Mouse (Mus musculus) stomach, embryonic 14.5 days (tissue): ENCODE measurements around the gene Hoxd4. TPM values are rescaled to one million over a fixed set of nuclear protein-coding genes. Genes with fewer than 3 reads are reported as not detected.

Source experiments
- ATAC-seq: fragments of 200-750 bp; cut with Nextera tagmentation; 2 replicates; pipeline ENCODE4 v1.8.0; 2017; ENCODE audit warnings: low read depth, moderate TSS enrichment; ENCODE audit not compliant: insufficient number of reproducible peaks, insufficient read depth, low FRiP score
- H3K27ac ChIP-seq: fragments of 300-500 bp; sonication (generic); 2 replicates; pipeline ENCODE4 v1.5.1; 2014; ENCODE audit warnings: mild to moderate bottlenecking, low read length, moderate library complexity, mixed read lengths
- H3K27me3 ChIP-seq: fragments of 300-500 bp; sonication (generic); 2 replicates; pipeline ENCODE4 v1.6.1; 2014; ENCODE audit warnings: low read length, control low read depth, mixed read lengths; ENCODE audit not compliant: control insufficient read depth, insufficient read depth
- H3K36me3 ChIP-seq: fragments of 300-500 bp; sonication (generic); 2 replicates; pipeline ENCODE4 v1.6.1; 2014; ENCODE audit warnings: mild to moderate bottlenecking, control low read depth, low read length, moderate library complexity, mixed read lengths; ENCODE audit not compliant: control insufficient read depth, insufficient read depth
- H3K4me1 ChIP-seq: fragments of 300-500 bp; sonication (generic); 2 replicates; pipeline ENCODE4 v1.6.1; 2014; ENCODE audit warnings: low read length, control low read depth, mixed read lengths; ENCODE audit not compliant: control insufficient read depth, insufficient read depth
- H3K4me2 ChIP-seq: fragments of 300-500 bp; sonication (generic); replicated peaks from 2 replicates; pipeline ENCODE4 v1.6.1; 2014; ENCODE audit warnings: low read depth, low read length, control low read depth
- H3K4me3 ChIP-seq: fragments of 300-500 bp; sonication (generic); 2 replicates; pipeline ENCODE4 v1.5.1; 2014; ENCODE audit warnings: low read depth, low read length, control low read depth
- H3K9ac ChIP-seq: fragments of 300-500 bp; sonication (generic); replicated peaks from 2 replicates; pipeline ENCODE4 v1.6.1; 2014; ENCODE audit warnings: low read depth, mild to moderate bottlenecking, control low read depth, low read length, moderate library complexity, mixed read lengths
- H3K9me3 ChIP-seq: fragments of 300-500 bp; sonication (generic); 2 replicates; pipeline ENCODE4 v1.6.1; 2016; ENCODE audit warnings: low read depth, low read length, control low read depth; ENCODE audit not compliant: control insufficient read depth
- WGBS: fragments of 180-500 bp; shearing (Covaris S2); extraction: QIAGEN DNeasy Blood & Tissue Kit; methylation state at CpG from one replicate; pipeline ENCODE4 v1.1.7; 2014; 5-methylcytosine and 5-hydroxymethylcytosine counted together
- polyA plus RNA-seq: library from polyadenylated mRNA; unstranded; fragments of >200 nt; fragmentation: Nextera tagmentation; extraction: Ambion mirVana; gene quantifications from 2 replicates; pipeline ENCODE4 v1.2.1, GENCODE M21; 2014

Hoxd4 gene
- polyA plus RNA-seq, 1 experiment from 2014 or later: 0.81 TPM

- no peaks in the 10 kb centered on the region for H3K9me3 ChIP-seq
- H3K27me3 ChIP-seq: peaks cover 85% of the 10 kb centered on the region
- H3K27ac ChIP-seq: no peak overlapping the region
- no peaks in the 10 kb centered on the region for H3K36me3 ChIP-seq
- no peak for ATAC-seq
- no peak overlapping the region for H3K4me3 ChIP-seq
- no peak overlapping the region for H3K4me2 ChIP-seq
- H3K4me1 ChIP-seq: no peaks in the 10 kb centered on the region
- no peak overlapping the region for H3K9ac ChIP-seq
These were observed 30.2 kb downstream of the Hoxd4 start for GRCm38 (mm10) chr2:74741979-74742277.

- no peaks in the 10 kb centered on the region for H3K4me1 ChIP-seq
- H3K9ac ChIP-seq: no peak overlapping the region
- peak overlapping the region; percentile 28; the same call in 1 of the 2 replicates for H3K27ac ChIP-seq
- 10% methylated on average over 6 of the region's 6 CpGs for WGBS
- H3K4me2 ChIP-seq: no peak overlapping the region
- ATAC-seq: no peak
- H3K27me3 ChIP-seq: peaks cover 83% of the 10 kb centered on the region
- no peak overlapping the region for H3K4me3 ChIP-seq
- H3K36me3 ChIP-seq: no peaks in the 10 kb centered on the region
- no peaks in the 10 kb centered on the region for H3K9me3 ChIP-seq
These were observed 34.0 kb downstream of the Hoxd4 start for GRCm38 (mm10) chr2:74745540-74746297.

- Histone ChIP-seq H3K9me3 (no peaks in the 10 kb centered on the region), H3K4me2 (peak overlapping the region; percentile 23), H3K27ac (no peak overlapping the region; the same call in 1 of the 2 replicates), H3K27me3 (peaks cover 84% of the 10 kb centered on the region), H3K4me1 (no peaks in the 10 kb centered on the region), H3K36me3 (no peaks in the 10 kb centered on the region), H3K9ac (peak overlapping the region; percentile 18; the same call in 1 of the 2 replicates), H3K4me3 (peak overlapping the region; percentile 19)
- no peak for ATAC-seq
- 3% methylated on average over 58 of the region's 58 CpGs for whole genome bisulfite sequencing
These were observed 34.7 kb downstream of the Hoxd4 start for GRCm38 (mm10) chr2:74746298-74746921.

GRCm38 (mm10) chr2:74747006-74747405, 35.3 kb downstream of the Hoxd4 start:
- H3K4me1 ChIP-seq: no peaks in the 10 kb centered on the region
- peaks cover 84% of the 10 kb centered on the region for H3K27me3 ChIP-seq
- H3K9me3 ChIP-seq: no peaks in the 10 kb centered on the region
- WGBS: 6% methylated on average over 24 of the region's 24 CpGs
- H3K9ac ChIP-seq: peak overlapping the region; percentile 18; the same call in 1 of the 2 replicates
- 0 out of 2 replicates have a peak overlapping the region, but pooled peaks have one; percentile 23 for H3K4me2 ChIP-seq
- no peaks in the 10 kb centered on the region for H3K36me3 ChIP-seq
- ATAC-seq: no peak
- H3K27ac ChIP-seq: no peak overlapping the region; the same call in 1 of the 2 replicates
- H3K4me3 ChIP-seq: peak overlapping the region; percentile 19

- Histone ChIP-seq H3K9ac (no peak overlapping the region), H3K27ac (no peak overlapping the region), H3K4me1 (0 out of 2 replicates have a peak, but pooled peaks cover 2% of the 10 kb centered on the region), H3K4me3 (peak overlapping the region; percentile 19; the same call in 1 of the 2 replicates), H3K9me3 (no peaks in the 10 kb centered on the region), H3K36me3 (no peaks in the 10 kb centered on the region), H3K4me2 (no peak overlapping the region), H3K27me3 (peaks cover 89% of the 10 kb centered on the region)
- WGBS: 19% methylated on average over 11 of the region's 11 CpGs
- ATAC-seq: no peak
These were observed 36.0 kb downstream of the Hoxd4 start for GRCm38 (mm10) chr2:74747661-74748141.

- Histone ChIP-seq H3K36me3 (no peaks in the 10 kb centered on the region), H3K9me3 (no peaks in the 10 kb centered on the region), H3K4me3 (peak overlapping the region; percentile 19; the same call in 1 of the 2 replicates), H3K27me3 (peaks cover 88% of the 10 kb centered on the region), H3K4me2 (no peak overlapping the region), H3K27ac (no peak overlapping the region), H3K4me1 (peaks cover 10% of the 10 kb centered on the region; the same call in 1 of the 2 replicates), H3K9ac (no peak overlapping the region)
- ATAC-seq: no peak
- 19% methylated on average over 9 of the region's 9 CpGs for WGBS
These were observed 36.8 kb downstream of the Hoxd4 start for GRCm38 (mm10) chr2:74748436-74748995.

- Histone ChIP-seq H3K9me3 (no peaks in the 10 kb centered on the region), H3K4me1 (peaks cover 10% of the 10 kb centered on the region; the same call in 1 of the 2 replicates), H3K9ac (no peak overlapping the region), H3K27me3 (peaks cover 85% of the 10 kb centered on the region), H3K27ac (peak overlapping the region; percentile 16; the same call in 1 of the 2 replicates), H3K4me2 (peak overlapping the region; percentile 37), H3K4me3 (peak overlapping the region; percentile 17), H3K36me3 (no peaks in the 10 kb centered on the region)
- peak; percentile 25; the same call in 1 of the 2 replicates for ATAC-seq
- WGBS: 1% methylated on average over 47 of the region's 47 CpGs
These were observed 37.8 kb downstream of the Hoxd4 start for GRCm38 (mm10) chr2:74749337-74750121.
